Mouse (Mus musculus) layer of hippocampus, adult 18-20 months (tissue): Measurements from ENCODE around the gene Celsr1. TPM values are rescaled to one million over a fixed set of nuclear protein-coding genes. Genes with fewer than 3 reads are reported as not detected.
"Not testable (repeated sequence)": the region's sequence is repeated elsewhere in the genome, so short reads cannot be mapped to it uniquely, and the experiment has no call there.

ENCODE experiments used
- DNase-seq, 2 experiments: peaks; one replicate each; pipeline ENCODE4 v3.0.0; 2022; ENCODE audit warnings: low spot score in 2 of 2
- total RNA-seq, 2 experiments: library from RNA; stranded (reverse); gene quantifications; 2 replicates each; pipeline ENCODE4 v1.2.3; 2021

The Celsr1 gene
- total RNA-seq, 2 experiments from 2014 or later = 5.6 to 6.3 TPM

DNA sequence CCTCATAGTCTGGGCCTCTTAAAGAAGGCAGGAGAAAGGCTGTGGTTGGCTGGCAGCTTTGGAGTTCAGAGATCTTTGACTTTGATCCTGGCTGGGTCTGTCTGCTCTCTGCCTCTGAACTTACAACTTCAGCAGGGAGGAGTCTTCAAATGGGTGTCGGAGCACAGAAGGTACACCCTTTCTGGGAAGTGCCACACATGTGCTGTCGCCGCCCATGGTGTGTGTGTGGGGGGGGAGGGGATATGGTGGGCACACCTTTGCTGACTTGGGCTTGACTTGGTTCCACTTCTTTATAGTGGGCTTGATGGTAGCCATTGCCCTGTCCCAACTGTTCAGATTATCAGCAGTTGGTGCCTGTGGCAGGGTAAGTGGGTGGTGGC lies 31.3 kb upstream of the Celsr1 start:
- DNase-seq = no peak

DNA sequence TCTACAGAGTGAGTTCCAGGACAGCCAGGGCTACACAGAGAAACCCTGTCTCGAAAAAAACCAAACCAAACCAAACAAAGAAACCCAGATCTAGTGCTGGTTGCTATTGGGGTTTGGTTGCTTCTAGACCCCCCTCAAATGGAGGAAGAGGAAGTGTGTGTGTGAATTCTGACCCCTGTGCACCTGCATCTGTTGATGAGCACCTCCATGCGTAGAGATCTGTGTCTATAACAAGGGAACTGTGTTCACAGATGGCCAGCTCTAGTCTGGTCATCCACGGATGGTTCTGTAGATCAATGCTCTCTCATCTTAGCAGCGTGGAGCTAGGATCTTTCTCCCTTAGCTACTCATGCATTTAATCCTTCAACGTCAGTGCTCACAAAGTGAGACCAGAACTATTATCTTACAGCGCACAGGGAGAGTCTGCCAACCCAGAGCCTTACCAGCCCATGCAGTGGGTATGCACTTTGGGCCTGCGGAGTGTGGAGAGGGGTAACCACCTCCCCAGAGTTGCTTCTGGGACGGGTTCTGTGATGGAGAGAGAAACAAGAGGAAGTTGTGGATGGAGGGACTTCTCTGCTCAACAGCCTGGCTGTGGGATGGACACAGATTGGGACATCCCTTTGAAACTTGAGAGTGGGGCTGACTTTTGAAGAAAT lies 30.7 kb upstream of the Celsr1 start:
- DNase-seq = no peak

DNA sequence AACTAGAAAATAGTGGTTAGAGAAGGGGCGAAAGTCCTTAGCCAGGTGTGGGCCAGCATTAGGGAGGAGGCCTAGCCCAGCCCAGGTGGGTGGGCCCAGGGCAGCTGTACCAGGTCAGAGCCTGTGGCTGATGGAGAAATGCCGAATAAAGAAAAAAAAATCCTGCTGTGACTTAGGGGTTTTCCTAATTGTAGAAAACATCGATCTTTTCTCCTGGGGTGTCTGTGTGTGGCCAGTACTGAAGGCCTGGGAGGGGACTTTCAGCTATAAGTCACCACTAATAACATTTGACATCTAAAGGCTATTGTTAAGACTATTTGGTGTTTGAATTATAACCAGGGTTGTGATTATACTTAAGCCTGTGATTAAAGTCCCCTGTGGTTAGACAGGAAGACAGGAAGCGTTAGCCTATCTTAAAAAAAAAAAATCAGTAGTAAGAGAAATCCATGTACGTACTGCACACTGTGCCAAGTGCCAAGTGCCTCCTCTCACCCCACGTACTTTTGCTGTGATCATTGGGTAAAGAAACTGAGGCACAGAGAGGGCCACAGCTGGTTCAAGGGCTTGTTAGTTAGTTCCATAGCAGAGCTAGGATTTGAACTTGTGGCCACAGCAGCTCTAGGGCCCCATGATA lies 28.4 kb upstream of the Celsr1 start:
- DNase-seq = no peak

DNA sequence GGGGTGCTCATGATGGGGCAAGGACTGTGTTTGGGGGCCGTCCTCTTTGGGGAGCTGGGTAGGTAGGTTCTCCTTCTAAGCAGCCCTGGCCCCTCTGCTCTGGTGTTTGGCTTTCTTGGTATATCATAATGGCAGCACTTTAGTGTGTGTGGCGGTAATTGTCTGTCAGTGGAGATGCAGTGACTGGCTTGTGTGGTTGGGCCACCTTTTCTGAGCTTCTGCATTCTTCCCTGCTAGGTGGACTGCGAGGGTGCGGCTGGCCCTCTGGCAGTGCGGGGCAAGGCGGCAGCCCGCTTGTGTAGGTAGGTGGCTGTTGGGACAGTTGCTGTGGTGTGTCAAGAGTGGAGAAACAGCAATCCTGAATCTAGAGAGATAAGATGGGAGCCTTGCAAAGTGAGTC lies 27.6 kb upstream of the Celsr1 start:
- DNase-seq = no peak

DNA sequence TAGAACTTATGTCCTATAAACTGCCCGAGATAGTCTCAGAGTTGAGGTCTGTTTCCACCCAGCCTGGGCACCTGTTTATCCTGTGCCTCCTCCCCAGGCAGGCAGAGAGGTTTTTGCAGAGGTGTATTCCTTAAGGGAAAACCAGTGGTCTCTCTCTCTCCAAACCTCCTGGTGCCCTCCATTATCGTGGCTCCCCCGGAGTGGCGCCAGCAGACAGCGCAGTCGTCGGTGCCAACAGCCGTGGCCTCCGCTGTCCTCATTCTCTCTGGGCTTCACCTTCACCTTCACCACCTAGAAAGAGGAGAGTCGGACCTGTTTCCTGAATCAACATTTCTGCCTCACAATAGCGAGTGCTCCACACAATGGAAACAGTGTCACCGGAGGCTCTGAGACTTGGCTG lies 27.0 kb upstream of the Celsr1 start:
- no peak for DNase-seq

DNA sequence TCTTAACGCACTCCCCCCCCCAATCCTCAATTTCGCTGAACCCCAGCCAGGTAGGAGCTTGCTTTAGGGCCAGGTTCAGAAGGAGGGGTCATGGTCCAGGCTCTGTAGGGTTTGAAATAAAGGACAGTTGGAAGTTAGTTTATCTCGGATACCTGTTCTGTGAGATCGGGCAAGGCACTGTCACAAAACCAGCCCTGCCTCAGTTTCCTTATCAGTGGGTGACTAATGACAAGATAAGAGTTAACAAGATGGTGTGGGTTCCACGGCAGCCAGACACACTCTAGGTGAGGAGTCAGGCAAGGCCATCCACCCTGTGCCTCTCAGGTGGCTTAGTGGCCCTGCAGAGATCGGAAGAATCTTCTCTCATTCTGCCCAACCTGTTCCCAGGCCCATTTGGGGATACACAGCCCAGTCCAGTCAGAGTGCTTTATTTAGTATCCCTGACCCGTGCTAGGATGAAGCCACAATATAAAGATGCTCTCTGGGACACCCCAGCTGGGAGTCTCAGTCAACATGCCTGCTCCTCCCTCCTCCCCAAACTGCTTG lies 26.3 kb upstream of the Celsr1 start:
- no peak for DNase-seq

DNA sequence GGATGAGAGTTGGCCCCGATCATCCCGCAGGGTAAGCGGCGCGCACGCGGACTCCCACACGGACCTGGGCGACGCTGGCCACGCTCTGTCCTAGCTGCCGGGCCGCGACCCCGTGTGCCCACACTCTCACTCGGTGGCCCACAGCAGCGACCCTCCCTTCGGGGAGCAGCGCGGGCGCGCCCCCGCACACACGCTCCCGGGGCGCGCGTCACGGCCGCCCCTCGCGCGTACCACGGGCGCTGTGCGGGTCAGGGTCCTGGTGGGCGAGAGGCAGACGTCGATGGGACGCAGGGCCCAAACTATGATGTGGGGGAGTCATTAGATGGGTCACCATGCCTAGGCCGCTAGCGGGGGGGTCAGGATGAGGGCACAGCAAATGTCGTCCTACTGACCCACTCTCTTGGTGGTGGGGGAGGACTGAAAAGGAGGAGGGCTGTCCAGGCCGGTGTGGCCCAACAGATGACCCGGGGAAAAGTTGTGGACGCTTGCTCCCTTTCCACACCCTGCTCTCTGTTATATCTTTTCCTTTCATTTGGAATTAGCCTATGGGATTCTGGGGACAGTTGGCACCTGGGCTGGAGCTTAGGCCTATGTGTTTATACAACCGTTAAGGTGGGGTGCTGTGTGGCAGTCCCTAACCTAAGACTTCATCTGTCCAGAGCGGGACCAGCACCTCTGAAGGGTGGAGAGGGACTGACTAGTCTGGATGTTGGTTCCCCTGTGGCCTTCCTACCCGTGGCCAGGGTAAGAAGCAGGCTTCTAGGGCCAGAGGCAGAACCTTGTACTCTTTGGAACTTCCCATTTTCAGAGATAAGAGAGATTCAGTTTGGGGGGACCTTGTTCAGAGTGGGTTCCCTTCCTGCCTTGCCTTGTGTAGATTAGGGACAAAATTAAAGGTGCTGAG lies 25.6 kb upstream of the Celsr1 start:
- no peak for DNase-seq

DNA sequence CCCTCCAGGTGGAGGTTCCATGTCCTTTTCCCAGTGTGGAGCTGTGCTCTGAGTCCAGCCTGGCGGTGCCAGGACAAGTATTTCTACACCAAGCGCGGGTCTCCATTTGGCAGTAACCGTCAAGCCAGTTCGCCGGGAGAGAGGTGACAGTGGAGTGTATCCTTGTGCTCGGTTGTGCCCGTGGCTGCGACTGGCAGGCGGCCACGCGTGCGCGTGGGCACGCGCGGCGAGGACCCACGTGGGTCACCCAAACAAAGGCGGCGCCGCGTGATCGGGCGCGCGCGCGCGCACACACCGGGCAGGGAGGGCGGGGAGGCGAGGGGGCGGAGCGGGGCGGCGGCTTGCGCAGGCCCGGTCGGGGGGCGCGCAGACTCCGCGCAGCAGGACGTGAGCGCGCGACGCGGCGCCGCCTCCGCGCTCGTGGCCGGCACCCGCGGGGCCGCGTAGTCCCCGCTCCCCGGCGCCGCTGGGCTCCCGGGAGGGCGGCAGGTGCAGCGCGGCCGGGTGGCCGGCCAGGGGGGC lies 24.9 kb upstream of the Celsr1 start:
- DNase-seq = peak; percentile 74 to 91

DNA sequence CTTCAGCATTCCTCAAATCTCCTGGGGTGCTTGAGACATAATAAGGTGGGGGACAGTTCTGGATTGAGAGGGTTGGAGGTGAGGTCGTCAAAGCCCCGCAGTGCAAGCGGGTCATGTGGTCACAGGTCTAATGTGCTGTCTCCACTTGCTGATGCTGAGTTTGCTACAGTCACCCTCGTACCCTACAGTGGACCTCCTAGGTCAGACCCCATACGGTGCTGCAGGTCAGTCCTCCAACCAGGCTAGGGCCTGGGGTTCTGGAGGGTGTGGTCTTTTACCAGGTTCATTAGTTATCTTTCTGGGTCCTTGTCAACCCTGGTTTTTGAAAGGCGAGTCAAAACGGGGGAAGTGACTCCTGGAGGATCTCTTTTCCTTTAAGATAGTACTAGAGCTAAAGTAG lies 24.3 kb upstream of the Celsr1 start:
- no peak for DNase-seq

DNA sequence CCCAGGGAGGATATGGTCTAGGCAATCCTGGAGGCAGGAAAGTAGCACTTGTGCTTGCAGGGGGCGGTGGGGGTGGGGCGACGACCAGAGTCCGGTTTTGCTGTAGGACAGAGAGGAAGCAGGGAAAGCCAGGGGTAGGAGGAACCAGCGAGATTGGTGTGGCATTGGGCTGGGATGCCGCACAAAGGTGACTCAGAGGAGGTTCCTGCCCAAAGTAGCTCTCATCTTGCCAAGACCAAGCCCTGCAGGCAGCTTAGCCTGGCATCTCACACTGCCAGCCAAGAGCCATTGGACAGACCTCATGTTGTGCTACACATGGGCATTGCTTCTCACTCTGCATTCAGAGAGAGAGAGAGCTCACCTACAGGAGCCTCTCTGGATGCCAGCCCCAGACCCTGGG lies 23.8 kb upstream of the Celsr1 start, which contains the start of gene Gramd4:
Gramd4 (plus strand) TSS at position 283 of the 400 bp plus-strand sequence.
- no peak for DNase-seq

DNA sequence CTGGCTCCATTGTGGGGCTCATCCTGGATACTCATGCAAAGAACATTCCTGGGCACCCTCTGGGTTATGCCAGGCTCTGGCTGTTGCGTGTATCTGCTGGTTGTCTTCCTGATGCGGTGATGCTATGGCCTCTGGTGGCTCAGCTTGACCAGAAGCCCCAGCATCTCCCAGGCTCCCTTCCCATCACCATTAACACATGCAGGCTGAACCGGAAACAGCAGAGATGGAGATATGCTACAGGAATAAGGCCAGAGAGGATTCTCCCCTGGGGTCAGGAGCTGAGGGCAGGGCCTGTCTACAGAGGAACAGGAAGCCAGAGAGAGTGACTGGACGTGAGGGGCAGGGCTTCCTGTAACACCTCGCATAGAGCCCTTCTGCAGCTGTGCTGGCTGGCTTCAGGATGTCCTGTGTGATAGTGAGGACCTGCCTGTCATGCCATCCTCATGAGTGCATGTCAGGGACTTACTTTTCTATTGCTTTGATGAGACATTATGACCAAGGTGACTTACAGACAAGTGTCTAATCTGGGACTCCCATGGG lies 22.7 kb upstream of the Celsr1 start:
- no peak for DNase-seq

DNA sequence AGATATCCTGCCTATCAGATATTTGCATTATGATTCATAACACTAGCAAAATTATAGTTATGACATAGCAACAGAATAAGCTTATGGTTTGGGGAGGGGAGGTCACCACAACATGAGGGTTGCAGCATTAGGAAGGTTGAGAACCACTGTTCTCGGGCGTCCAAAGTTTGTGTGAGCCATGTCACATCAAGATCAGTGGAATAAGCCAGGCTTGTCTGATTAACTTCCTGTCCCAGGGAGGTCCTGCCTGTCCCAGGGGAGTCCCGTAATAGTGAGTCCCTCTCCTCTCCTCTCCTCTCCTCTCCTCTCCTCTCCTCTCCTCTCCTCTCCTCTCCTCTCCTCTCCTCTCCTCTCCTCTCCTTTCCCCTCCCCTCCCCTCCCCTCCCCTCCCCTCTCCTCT lies 21.3 kb upstream of the Celsr1 start:
- DNase-seq = not testable (repeated sequence)

DNA sequence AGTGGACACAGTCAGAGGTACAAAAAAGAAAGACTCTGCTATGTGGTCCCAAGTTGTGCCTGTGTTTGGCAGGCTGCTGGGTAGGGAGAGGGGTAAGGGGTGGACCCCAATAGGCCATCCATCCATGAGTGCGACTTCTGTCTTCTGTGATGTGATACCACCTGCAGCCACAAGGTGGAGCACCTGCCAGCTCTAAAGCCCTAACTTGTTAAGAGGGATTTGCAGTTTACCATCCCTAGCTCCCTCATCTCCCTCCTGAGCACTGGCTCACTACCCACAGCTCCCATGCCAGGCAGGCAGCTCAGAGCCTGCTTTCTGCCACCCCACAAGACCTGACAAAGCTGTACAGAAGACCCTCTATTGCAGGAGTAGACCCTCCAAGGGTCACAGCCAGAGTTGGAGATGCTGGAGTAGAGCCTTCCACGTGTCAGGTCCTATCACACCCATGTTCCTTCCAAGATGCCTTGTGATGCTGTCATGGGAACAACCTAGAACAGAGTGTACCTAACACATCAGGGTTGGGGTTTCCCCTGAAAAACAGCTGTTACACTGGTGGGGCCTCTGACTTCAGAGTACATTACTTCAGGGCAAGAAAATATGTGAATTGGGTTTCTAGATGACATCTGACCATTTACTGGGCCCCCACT lies 20.4 kb upstream of the Celsr1 start:
- peak; percentile 50 to 90 for DNase-seq

DNA sequence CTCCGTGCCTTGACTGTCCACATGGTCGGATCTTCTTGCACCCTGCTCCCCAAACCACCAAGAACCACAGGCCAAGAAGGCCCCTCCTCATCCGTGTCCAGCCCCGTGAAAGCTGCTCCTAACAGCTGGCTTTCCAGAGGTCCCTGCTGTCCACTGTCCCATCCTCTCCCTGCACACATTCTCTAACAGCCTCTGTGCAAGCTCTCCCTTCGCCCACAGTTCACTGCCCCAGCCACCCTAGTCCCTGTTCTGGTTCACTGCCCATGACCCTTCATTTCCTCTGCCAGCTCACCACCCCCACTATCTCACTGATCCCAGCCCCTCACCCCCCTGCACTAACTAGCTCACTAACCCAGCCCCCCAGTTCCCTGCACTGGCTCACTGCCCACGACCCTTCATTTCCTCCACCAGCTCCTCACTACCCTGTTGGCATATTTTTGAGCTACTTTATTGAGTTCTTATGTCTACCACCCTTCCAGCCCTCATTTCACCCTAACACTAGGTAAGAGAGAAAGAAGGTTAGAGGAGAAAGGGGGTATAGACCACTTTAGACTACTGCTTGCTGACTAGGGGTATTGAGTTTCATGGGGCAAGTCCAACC lies 18.4 kb upstream of the Celsr1 start:
- DNase-seq = no peak

DNA sequence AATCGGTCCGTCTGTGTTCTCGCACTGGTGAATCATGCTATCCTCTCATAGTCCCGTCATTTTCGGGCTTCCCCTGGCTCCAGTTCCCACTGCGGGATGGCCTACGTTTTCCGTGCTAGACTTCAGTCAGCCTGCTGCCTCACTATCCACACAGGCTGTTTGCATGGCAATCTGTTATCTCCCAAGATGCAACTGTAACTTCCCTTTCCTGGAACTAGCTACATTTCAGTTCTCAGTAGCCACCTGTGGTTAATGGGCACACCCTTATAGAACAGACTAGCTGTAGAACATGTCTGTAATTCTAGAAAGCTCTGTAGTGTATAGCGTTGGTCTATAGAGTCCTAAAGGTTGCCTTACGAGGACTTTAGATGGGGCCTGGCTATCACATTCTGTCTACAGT lies 17.6 kb upstream of the Celsr1 start:
- peak in 1 of 2 experiments; percentile 53 for DNase-seq

DNA sequence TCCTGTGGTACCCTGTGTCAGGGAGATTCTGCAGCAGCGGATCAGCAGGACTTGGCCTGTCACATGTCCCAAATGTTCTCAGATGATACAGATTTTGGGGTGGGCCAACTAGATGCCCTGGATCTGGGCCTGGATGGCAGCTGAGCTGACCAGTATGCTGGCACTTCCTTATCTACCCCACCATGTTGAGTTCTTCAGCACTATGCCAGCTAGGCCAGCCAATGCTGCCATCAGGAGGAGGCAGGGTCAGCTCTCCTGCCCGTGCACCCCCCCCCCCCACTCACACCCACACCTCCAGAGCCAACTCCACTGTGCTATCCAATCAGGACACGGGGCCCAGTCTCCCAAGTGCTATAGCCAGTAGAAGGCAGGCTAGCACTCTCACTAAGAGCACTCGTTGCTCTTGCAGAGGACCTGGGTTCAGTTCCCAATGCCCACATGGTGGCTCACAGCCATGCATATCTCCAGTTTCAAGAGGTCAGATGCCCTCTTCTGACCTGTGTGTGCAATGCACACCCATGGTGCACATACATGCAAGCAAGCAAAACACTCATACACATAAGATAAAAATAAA lies 16.7 kb upstream of the Celsr1 start:
- no peak for DNase-seq

DNA sequence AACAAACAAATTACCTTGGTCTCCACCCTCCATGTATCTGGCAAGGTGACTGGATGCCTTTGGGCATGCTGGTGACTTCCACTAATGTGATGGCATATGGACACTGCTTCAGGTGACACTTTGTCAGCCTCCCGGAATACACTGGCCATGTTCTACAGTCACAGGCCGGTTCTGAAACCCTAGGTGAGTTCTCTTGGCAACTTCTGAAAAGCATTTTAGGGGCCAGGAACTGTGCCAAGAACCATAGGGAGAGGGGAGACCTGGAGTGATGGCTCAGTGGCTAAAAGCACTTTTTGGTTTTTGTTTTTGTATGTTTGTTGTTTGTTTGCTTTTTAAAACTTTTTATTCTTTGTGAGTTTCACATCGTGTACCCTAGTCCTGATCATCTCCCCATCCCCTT lies 15.9 kb upstream of the Celsr1 start:
- no peak for DNase-seq

DNA sequence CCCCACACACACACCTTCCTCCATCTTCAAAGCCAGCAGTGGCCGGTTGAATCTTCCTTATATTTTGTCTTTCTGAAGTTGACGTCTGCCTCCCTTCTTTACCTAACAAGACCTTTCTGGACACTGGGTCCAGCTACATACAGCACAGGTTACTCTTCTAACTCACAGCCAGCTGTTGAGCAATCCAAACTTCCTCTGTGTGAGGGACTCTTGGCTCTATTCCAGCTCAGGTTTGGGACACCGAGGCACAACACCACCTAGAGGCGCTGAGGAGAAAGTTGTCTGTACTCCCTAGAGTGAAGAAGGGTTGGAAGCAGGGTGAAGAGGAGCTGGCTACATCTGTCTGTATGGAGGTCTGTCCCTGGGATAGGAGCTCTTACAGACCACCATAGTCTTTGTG lies 8.8 kb upstream of the Celsr1 start:
- DNase-seq = no peak

DNA sequence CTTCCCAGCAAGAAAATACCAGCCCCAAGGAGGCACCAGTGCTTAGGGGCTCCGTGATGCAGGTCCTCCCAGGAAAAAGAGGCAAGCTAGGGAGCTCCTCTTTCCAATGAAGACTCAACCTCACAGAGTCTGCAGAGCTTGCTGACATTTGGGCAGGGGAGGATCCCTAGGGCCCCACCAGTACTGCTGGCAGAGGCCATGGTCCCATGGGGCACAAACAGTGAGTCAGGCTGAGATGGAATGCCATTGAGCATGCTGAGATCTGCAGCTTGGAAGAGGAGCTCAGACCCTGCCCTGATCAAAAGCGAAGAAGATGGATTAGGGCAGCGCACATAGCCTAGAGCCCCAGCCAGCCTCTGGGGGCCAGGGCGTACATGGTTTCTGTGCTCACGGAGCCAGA lies 7.8 kb upstream of the Celsr1 start:
- no peak for DNase-seq

DNA sequence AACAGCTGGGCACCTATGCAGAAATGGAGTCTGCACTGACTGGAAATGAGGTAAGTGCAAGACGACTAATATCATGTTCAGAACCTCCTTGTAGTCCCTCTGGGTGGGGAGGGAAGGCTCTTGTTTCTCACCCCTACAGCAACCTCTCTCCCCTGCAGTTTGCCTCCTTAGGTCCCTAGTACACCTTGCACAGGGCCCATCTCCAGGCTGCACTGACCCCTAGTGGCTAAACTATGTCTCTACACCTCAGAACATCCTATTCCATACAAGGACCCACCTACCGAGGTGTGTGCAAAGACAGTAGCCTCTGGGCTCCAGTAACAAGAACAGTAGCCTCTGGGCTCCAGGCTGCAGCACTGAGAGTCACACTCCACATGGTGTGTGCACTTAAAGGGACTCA lies 5.2 kb upstream of the Celsr1 start:
- peak; percentile 55 to 66 for DNase-seq
